Mouse (Mus musculus) retina, postnatal 1 day (tissue): ENCODE results near the gene Dab2ip.
A peak's percentile ranks its signal among the peaks of the same experiment; 100 is the strongest.

Source experiments
- DNase-seq: peaks from one replicate; pipeline ENCODE4 v3.0.0-alpha.2; 2012

Dab2ip gene

GRCm38 (mm10) chr2:35722821-35723220 is 164.8 kb downstream of the Dab2ip start:
- no peak for DNase-seq

- no peak for DNase-seq
These were observed 165.2 kb downstream of the Dab2ip start for GRCm38 (mm10) chr2:35723267-35723666.

- DNase-seq = no peak
These were observed 165.6 kb downstream of the Dab2ip start for GRCm38 (mm10) chr2:35723691-35724090.

- no peak for DNase-seq
These were observed 170.6 kb downstream of the Dab2ip start for GRCm38 (mm10) chr2:35728633-35729032.

GRCm38 (mm10) chr2:35729077-35730065 is 171.3 kb downstream of the Dab2ip start:
- DNase-seq = no peak

- DNase-seq = peak; percentile 66
These were observed 173.8 kb downstream of the Dab2ip start for GRCm38 (mm10) chr2:35731671-35732449.

- no peak for DNase-seq
These were observed 176.9 kb downstream of the Dab2ip start for GRCm38 (mm10) chr2:35735001-35735400.

- no peak for DNase-seq
These were observed 178.0 kb downstream of the Dab2ip start for GRCm38 (mm10) chr2:35736061-35736460.

GRCm38 (mm10) chr2:35737467-35738027 is 179.5 kb downstream of the Dab2ip start:
- no peak for DNase-seq

GRCm38 (mm10) chr2:35739669-35740254 is 181.7 kb downstream of the Dab2ip start:
- no peak for DNase-seq

- no peak for DNase-seq
These were observed 187.8 kb downstream of the Dab2ip start for GRCm38 (mm10) chr2:35745876-35746275.

- peak; percentile 65 for DNase-seq
These were observed 188.6 kb downstream of the Dab2ip start for GRCm38 (mm10) chr2:35746638-35747037.

GRCm38 (mm10) chr2:35747371-35748035 is 189.4 kb downstream of the Dab2ip start:
- DNase-seq = no peak

GRCm38 (mm10) chr2:35750533-35751141 is 192.6 kb downstream of the Dab2ip start:
- DNase-seq = no peak

- DNase-seq = peak; percentile 43
These were observed 193.9 kb downstream of the Dab2ip start for GRCm38 (mm10) chr2:35751781-35752505.

- no peak for DNase-seq
These were observed 198.4 kb downstream of the Dab2ip start for GRCm38 (mm10) chr2:35756467-35756866.

GRCm38 (mm10) chr2:35760352-35760751 is 202.3 kb downstream of the Dab2ip start:
- DNase-seq = peak; percentile 82

GRCm38 (mm10) chr2:35760867-35761266 is 202.8 kb downstream of the Dab2ip start:
- DNase-seq = peak; percentile 69

- no peak for DNase-seq
These were observed 203.4 kb downstream of the Dab2ip start for GRCm38 (mm10) chr2:35761458-35761857.

- DNase-seq = no peak
These were observed 205.8 kb downstream of the Dab2ip start for GRCm38 (mm10) chr2:35763818-35764217.

- no peak for DNase-seq
These were observed 206.3 kb downstream of the Dab2ip start for GRCm38 (mm10) chr2:35764328-35764727.
